Mouse (Mus musculus) embryonic facial prominence, embryonic 14.5 days (tissue): Measurements from ENCODE around the gene Timp2. TPM values are rescaled to one million over a fixed set of nuclear protein-coding genes. Genes with fewer than 3 reads are reported as not detected.

Source experiments
- ATAC-seq: fragments of 200-750 bp; cut with Nextera tagmentation; 2 replicates; pipeline ENCODE4 v1.8.0; 2017; ENCODE audit warnings: low read depth, moderate number of reproducible peaks, moderate TSS enrichment
- DNase-seq: peaks from one replicate; pipeline ENCODE4 v3.0.0-alpha.2; 2015; ENCODE audit warnings: low spot score
- H3K27ac ChIP-seq: fragments of 300-500 bp; sonication (generic); replicated peaks from 2 replicates; pipeline ENCODE4 v1.5.1; 2014; ENCODE audit warnings: low read depth, mild to moderate bottlenecking, low read length, moderate library complexity
- H3K27me3 ChIP-seq: fragments of 300-500 bp; sonication (generic); replicated peaks from 2 replicates; pipeline ENCODE4 v1.6.1; 2014; ENCODE audit warnings: low read length; ENCODE audit not compliant: control insufficient read depth, insufficient read depth
- H3K36me3 ChIP-seq: fragments of 300-500 bp; sonication (generic); 2 replicates; pipeline ENCODE4 v1.6.1; 2014; ENCODE audit warnings: low read length, mixed read lengths; ENCODE audit not compliant: control insufficient read depth, insufficient read depth
- H3K4me1 ChIP-seq: fragments of 300-500 bp; sonication (generic); 2 replicates; pipeline ENCODE4 v1.6.1; 2014; ENCODE audit warnings: antibody characterized with exemption, low read length; ENCODE audit not compliant: control insufficient read depth, insufficient read depth
- H3K4me2 ChIP-seq: fragments of 300-500 bp; sonication (generic); 2 replicates; pipeline ENCODE4 v1.6.1; 2014; ENCODE audit warnings: low read depth, mild to moderate bottlenecking, low read length, moderate library complexity, mixed read lengths
- H3K4me3 ChIP-seq: fragments of 300-500 bp; sonication (generic); 2 replicates; pipeline ENCODE4 v1.5.1; 2014; ENCODE audit warnings: low read depth, mild to moderate bottlenecking, low read length
- H3K9ac ChIP-seq: fragments of 300-500 bp; sonication (generic); 2 replicates; pipeline ENCODE4 v1.6.1; 2014; ENCODE audit warnings: low read depth, mild to moderate bottlenecking, low read length, moderate library complexity, mixed read lengths
- H3K9me3 ChIP-seq: fragments of 300-500 bp; sonication (generic); 2 replicates; pipeline ENCODE4 v1.6.1; 2016; ENCODE audit warnings: low read length; ENCODE audit not compliant: control insufficient read depth
- WGBS: fragments of 180-500 bp; shearing (Covaris S2); extraction: QIAGEN DNeasy Blood & Tissue Kit; methylation state at CpG from one replicate; pipeline ENCODE4 v1.1.7; 2014; 5-methylcytosine and 5-hydroxymethylcytosine counted together
- polyA plus RNA-seq: library from polyadenylated mRNA; unstranded; fragments of >200 nt; fragmentation: Nextera tagmentation; extraction: Ambion mirVana; gene quantifications from 2 replicates; pipeline ENCODE4 v1.2.1, GENCODE M21; 2014

Timp2 gene
- polyA plus RNA-seq, 1 experiment from 2014 or later, result 196 TPM

- Histone ChIP-seq H3K9ac (no peak overlapping the region), H3K4me1 (peaks cover 48% of the 10 kb centered on the region), H3K36me3 (no peaks in the 10 kb centered on the region), H3K9me3 (no peaks in the 10 kb centered on the region), H3K4me3 (no peak overlapping the region), H3K27ac (peak overlapping the region; percentile 88), H3K27me3 (no peaks in the 10 kb centered on the region), H3K4me2 (no peak overlapping the region)
- ATAC-seq (no peak), DNase-seq (no peak)
- 54% methylated on average over 3 of the region's 3 CpGs for WGBS
These were observed 10.6 kb upstream of the Timp2 start for GRCm38 (mm10) chr11:118366108-118366507.

GRCm38 (mm10) chr11:118365171-118365570 is 9.6 kb upstream of the Timp2 start:
- peak; percentile 75 for ATAC-seq
- H3K4me3 ChIP-seq, result no peak overlapping the region
- peak; percentile 94 for DNase-seq
- H3K36me3 ChIP-seq, result no peaks in the 10 kb centered on the region
- peak overlapping the region; percentile 88 for H3K27ac ChIP-seq
- no peaks in the 10 kb centered on the region for H3K27me3 ChIP-seq
- peaks cover 57% of the 10 kb centered on the region for H3K4me1 ChIP-seq
- 0 out of 2 replicates have a peak overlapping the region, but pooled peaks have one; percentile 11 for H3K4me2 ChIP-seq
- 16% methylated on average over 7 of the region's 7 CpGs for WGBS
- no peak overlapping the region for H3K9ac ChIP-seq
- H3K9me3 ChIP-seq, result no peaks in the 10 kb centered on the region

GRCm38 (mm10) chr11:118364021-118364420 is 8.5 kb upstream of the Timp2 start:
- Histone ChIP-seq H3K9me3 (no peaks in the 10 kb centered on the region), H3K27me3 (no peaks in the 10 kb centered on the region), H3K4me1 (peaks cover 57% of the 10 kb centered on the region), H3K4me2 (no peak overlapping the region), H3K9ac (peak overlapping the region; percentile 32; the same call in 1 of the 2 replicates), H3K36me3 (no peaks in the 10 kb centered on the region), H3K27ac (peak overlapping the region; percentile 88), H3K4me3 (no peak overlapping the region)
- ATAC-seq, result no peak
- no peak for DNase-seq
- WGBS, result 83% methylated on average over 4 of the region's 4 CpGs

GRCm38 (mm10) chr11:118362971-118363518 is 7.5 kb upstream of the Timp2 start:
- Histone ChIP-seq H3K36me3 (no peaks in the 10 kb centered on the region), H3K9ac (peak overlapping the region; percentile 45), H3K4me3 (no peak overlapping the region), H3K4me2 (peak overlapping the region; percentile 20), H3K4me1 (peaks cover 57% of the 10 kb centered on the region), H3K9me3 (no peaks in the 10 kb centered on the region), H3K27ac (peak overlapping the region; percentile 83), H3K27me3 (no peaks in the 10 kb centered on the region)
- ATAC-seq, result peak; percentile 84
- peak; percentile 92 for DNase-seq
- WGBS, result 2% methylated on average over 8 of the region's 8 CpGs

- H3K9me3 ChIP-seq, result no peaks in the 10 kb centered on the region
- no peak overlapping the region for H3K4me3 ChIP-seq
- peak overlapping the region; percentile 20 for H3K4me2 ChIP-seq
- H3K9ac ChIP-seq, result peak overlapping the region; percentile 45
- no peaks in the 10 kb centered on the region for H3K27me3 ChIP-seq
- H3K4me1 ChIP-seq, result peaks cover 57% of the 10 kb centered on the region
- ATAC-seq (no peak), DNase-seq (no peak)
- H3K36me3 ChIP-seq, result no peaks in the 10 kb centered on the region
- 75% methylated on average over 1 of the region's 1 CpGs for WGBS
- H3K27ac ChIP-seq, result peak overlapping the region; percentile 83
These were observed 7.0 kb upstream of the Timp2 start for GRCm38 (mm10) chr11:118362501-118362900.

GRCm38 (mm10) chr11:118360907-118361341 is 5.4 kb upstream of the Timp2 start:
- H3K9me3 ChIP-seq, result no peaks in the 10 kb centered on the region
- peaks cover 57% of the 10 kb centered on the region for H3K4me1 ChIP-seq
- 24% methylated on average over 10 of the region's 10 CpGs for WGBS
- H3K4me2 ChIP-seq, result no peak overlapping the region
- H3K36me3 ChIP-seq, result no peaks in the 10 kb centered on the region
- no peak for ATAC-seq
- no peak for DNase-seq
- no peak overlapping the region for H3K4me3 ChIP-seq
- H3K9ac ChIP-seq, result no peak overlapping the region
- H3K27me3 ChIP-seq, result no peaks in the 10 kb centered on the region
- H3K27ac ChIP-seq, result peak overlapping the region; percentile 8; the same call in 1 of the 2 replicates

- no peaks in the 10 kb centered on the region for H3K36me3 ChIP-seq
- H3K4me1 ChIP-seq, result peaks cover 57% of the 10 kb centered on the region
- no peak overlapping the region for H3K9ac ChIP-seq
- no peaks in the 10 kb centered on the region for H3K9me3 ChIP-seq
- 64% methylated on average over 7 of the region's 7 CpGs for WGBS
- no peak overlapping the region for H3K4me3 ChIP-seq
- peak overlapping the region; percentile 8; the same call in 1 of the 2 replicates for H3K27ac ChIP-seq
- ATAC-seq (no peak), DNase-seq (no peak)
- H3K27me3 ChIP-seq, result no peaks in the 10 kb centered on the region
- H3K4me2 ChIP-seq, result no peak overlapping the region
These were observed 5.0 kb upstream of the Timp2 start for GRCm38 (mm10) chr11:118360491-118360890.

- DNase-seq (peak; percentile 94), ATAC-seq (peak; percentile 95)
- 0% methylated on average over 1 of the region's 43 CpGs for WGBS
- Histone ChIP-seq H3K9me3 (no peaks in the 10 kb centered on the region), H3K36me3 (peaks cover 13% of the 10 kb centered on the region; the same call in 1 of the 2 replicates), H3K4me2 (peak overlapping the region; percentile 77), H3K9ac (peak overlapping the region; percentile 97), H3K4me3 (peak overlapping the region; percentile 88), H3K4me1 (peaks cover 29% of the 10 kb centered on the region), H3K27ac (peak overlapping the region; percentile 97), H3K27me3 (no peaks in the 10 kb centered on the region)
These were observed 335 bp downstream of the Timp2 start for GRCm38 (mm10) chr11:118355205-118355604.

GRCm38 (mm10) chr11:118354636-118355191 is 826 bp downstream of the Timp2 start:
- Histone ChIP-seq H3K27me3 (no peaks in the 10 kb centered on the region), H3K9ac (peak overlapping the region; percentile 97), H3K4me2 (peak overlapping the region; percentile 77), H3K36me3 (peaks cover 13% of the 10 kb centered on the region; the same call in 1 of the 2 replicates), H3K9me3 (no peaks in the 10 kb centered on the region), H3K27ac (peak overlapping the region; percentile 97), H3K4me3 (peak overlapping the region; percentile 88), H3K4me1 (peaks cover 29% of the 10 kb centered on the region)
- ATAC-seq (peak; percentile 42), DNase-seq (no peak)
- under 1% methylated on average over 22 of the region's 47 CpGs for WGBS
